Mouse (Mus musculus) adrenal gland, adult 18-20 months (tissue): ENCODE data around the gene Barx2. TPM values are rescaled to one million over a fixed set of nuclear protein-coding genes. Genes with fewer than 3 reads are reported as not detected.

Source experiments
- DNase-seq, 2 experiments: peaks; one replicate each; pipeline ENCODE4 v3.0.0; 2021 to 2022; ENCODE audit warnings: low spot score in 2 of 2
- total RNA-seq, 2 experiments: library from RNA; stranded (reverse); gene quantifications; 1 replicate in 1 of 2; 2 replicates in 1 of 2; pipeline ENCODE4 v1.2.3; 2021

The Barx2 gene
- total RNA-seq, 2 experiments from 2014 or later: 0.29 TPM; not detected in 1

DNA sequence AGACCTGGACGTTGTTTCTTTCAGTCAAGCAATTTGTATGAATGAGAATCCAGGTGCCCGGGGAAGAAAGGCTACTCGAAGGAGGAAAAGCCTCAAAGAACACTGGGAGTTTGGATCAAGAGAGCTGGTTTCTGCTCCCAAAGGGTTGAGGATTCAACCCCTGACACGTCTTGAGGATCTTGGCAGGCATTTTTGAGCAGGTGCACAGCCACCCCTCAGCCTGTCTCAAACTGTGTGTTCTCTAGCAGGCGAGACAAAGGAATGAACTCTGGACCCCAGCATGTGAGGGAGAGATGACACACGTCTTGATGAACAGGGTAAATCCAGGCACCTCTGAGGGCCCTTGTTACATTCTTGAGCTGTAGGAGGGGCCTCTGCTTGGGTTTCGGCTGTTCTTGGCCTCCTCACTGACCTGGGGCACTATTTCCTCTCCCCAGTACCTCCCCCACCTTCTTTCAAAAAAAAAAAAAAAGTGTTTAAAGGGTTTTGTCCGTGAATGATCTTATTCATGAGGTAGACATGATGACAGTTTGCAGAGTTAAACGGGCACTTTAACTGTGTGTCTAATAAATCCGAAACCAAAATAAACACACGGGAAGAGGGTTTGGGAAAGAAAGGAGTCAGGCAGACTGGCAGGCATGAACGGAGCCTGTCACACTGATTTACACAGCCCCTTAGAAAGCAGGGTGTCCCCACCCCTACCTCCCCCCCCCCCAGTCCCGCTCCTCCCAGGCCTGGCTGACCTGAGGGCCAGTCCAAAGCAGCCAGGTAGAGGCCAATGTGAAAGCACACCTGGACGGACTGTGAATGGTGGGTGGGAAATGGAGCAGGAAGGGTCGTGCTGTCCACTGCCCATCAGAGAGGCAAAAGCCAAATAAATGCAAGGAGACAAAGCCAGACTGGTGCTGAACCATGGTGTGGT, 73.9 kb downstream of the Barx2 start:
- DNase-seq: no peak

DNA sequence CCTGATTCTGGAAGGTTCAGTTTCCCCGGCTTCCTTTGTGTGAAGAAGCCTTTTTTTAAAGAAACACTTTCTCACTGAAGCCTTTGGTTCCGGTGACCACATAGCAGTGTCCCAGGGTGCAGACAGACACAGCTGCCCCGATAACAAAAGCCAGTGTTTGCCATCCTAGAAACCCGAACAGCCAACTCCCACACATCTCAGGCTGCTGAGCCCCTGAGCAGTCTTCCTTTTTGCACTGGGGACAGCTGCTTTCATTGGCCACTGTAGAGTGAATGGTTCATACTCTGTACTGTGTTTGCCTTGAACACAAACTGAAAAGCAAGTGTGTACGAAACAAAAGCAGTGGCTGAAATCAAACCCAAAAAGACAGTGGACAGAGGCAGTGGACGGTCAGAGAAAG, 75.2 kb downstream of the Barx2 start:
- DNase-seq: no peak

DNA sequence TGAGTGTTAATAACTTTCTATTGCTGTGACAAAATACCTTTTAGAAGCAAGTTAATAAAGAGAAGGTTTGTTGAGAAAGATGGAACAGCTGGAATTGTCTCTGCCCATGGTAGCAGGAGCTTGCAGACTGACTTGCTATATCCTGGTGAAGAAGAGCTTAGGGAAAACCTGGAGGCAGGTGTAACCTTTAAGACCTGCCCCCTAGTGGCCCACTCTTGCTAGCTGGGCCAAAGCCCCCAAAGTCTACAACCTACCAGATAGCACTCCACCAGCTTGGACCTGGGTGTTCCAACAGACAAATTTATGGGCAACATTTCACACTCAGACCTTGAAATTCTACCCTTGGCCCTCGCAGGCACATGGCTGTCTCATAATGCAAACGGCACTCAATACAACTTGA, 104.5 kb downstream of the Barx2 start:
- DNase-seq: no peak

DNA sequence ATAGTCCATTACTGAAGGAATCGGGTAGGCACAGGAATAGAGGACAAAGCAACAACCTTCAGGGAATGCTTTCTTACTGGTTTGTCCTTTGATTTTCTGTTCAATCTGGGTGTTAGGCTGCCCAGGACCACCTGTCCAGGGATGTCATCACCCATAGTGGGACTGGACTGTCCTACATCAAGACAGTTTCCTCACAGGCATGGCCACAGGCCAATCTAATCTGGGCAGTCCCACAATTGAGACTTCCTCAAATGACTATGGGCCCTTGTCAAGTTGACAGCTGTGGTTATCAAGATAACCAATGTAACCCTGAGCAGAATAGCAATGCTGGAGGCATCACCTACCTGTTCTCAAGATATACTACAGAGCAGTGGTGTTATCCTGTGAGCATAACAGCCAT, 110.6 kb downstream of the Barx2 start:
- DNase-seq: no peak

Other genes starting within 250 kb of the Barx2 start
- gene Arhgap32, start 202.7 kb upstream of the Barx2 start, total RNA-seq: 10 to 100 TPM; 55.3 to 74.8 TPM